Mouse (Mus musculus): ENCODE measurements around the gene Saxo1. TPM values are rescaled to one million over a fixed set of nuclear protein-coding genes. Genes with fewer than 3 reads are reported as not detected.

The Saxo1 gene
- total RNA-seq, 2 experiments from 2014 or later: not detected

GRCm38 (mm10) chr4:86527162-86528136 is 30.7 kb downstream of the Saxo1 start:
- no peak for DNase-seq

DNA sequence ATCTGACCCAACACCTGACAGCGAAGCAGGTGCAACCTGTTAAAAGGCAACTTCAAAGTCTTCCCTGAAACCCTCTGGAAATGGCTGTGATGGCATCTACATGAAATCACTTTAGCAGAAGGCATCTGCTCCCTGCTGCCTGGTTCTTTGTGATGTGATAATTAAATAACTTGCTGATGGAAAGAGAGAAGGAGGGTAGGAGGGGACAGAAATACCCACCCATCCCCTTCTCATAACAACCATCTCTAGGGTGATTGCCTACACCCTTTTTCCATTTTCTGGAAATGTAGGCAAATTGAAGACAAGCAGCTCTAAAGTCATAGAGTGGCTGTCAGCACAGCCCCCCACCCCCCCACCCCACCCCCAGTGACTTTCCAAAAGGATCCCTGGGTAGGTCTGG is 33.6 kb downstream of the Saxo1 start:
- DNase-seq: no peak

GRCm38 (mm10) chr4:86523771-86524170 is 34.4 kb downstream of the Saxo1 start:
- DNase-seq: no peak

DNA sequence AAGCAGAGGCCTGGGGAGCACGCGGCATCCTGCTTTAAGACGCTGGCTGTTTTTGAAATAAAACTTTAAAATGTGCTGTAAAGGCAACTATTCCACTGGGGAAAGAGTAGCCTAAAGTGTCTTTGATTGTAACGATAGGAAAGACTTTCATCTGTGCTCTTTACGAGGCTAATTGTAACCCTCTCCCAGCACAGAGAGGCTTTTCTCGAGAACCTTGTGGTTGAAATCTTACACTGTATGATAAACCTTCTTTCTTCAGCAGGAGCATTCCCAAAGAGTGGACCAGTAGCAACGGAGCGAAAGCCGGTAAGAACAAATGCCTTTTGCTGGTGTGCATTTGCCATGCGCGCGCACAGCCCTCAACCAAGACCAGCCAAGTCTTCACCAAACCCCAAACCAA is 37.4 kb downstream of the Saxo1 start:
- DNase-seq: no peak

DNA sequence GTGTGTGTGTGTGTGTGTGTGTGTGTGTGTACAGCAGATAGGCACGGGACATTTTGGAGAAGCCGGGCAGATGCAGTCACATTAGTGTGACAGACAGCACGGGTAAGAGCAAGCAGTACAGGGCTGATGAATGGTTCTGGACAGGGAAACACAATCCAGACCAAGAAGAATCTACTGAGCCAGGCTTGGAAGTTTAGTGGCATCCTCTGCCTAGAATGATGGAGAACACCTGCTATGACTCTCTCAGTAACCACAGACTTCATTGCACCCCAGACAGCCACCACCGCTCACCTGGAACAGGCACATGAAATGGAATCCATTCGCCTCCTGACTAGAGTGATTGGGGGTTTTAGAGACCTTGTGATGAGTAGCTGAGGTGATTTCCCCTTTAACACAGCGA is 38.2 kb downstream of the Saxo1 start:
- no peak for DNase-seq

- DNase-seq: peak; percentile 31
Measured at GRCm38 (mm10) chr4:86504656-86505055, 53.5 kb downstream of the Saxo1 start.

GRCm38 (mm10) chr4:86499561-86499960 is 58.6 kb downstream of the Saxo1 start:
- no peak for DNase-seq

GRCm38 (mm10) chr4:86498754-86499153 is 59.4 kb downstream of the Saxo1 start:
- peak; percentile 47 for DNase-seq

DNA sequence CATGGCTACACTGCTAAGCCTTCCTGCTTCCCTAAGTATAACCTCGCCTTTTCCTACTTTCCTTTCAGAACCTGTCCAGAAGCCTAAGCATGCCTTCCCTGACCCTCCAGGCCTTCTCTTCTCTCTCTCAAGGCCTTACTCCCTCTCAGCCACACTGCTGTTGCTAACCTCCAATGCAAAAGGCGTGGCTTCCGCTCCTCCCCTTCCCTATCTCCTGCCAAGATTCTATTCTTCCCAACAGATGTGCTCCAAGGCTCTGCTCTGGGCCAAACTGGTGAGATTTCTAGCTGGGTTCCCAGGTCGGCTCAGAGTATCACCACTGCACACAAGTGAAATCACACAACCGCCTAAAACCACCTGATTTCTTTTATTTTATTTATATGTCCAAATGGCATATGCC is 69.0 kb downstream of the Saxo1 start:
- DNase-seq: peak; percentile 30

- no peak for DNase-seq
Measured at GRCm38 (mm10) chr4:86486901-86487300, 71.2 kb downstream of the Saxo1 start.

DNA sequence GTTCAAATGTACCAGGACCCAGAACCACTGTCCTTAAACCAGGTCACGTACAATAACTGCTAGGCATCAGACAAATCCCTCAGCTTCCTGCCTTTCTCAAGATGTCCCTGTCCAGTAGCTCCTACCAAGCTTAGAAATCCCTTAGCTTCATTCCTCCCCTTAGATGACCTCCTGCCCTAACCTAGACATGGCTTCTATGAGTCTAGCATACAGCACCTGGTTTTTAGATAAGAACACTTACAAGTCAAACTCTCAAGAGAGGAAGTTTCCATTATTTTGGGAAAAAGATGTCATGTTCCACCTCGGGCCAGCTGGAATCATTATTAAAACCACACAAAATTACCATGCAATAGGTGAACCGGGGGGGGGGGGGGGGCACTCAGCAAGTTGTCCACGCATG is 71.6 kb downstream of the Saxo1 start:
- no peak for DNase-seq

GRCm38 (mm10) chr4:86485052-86485451 is 73.1 kb downstream of the Saxo1 start:
- no peak for DNase-seq

- no peak for DNase-seq
Measured at GRCm38 (mm10) chr4:86483686-86484085, 74.4 kb downstream of the Saxo1 start.

DNA sequence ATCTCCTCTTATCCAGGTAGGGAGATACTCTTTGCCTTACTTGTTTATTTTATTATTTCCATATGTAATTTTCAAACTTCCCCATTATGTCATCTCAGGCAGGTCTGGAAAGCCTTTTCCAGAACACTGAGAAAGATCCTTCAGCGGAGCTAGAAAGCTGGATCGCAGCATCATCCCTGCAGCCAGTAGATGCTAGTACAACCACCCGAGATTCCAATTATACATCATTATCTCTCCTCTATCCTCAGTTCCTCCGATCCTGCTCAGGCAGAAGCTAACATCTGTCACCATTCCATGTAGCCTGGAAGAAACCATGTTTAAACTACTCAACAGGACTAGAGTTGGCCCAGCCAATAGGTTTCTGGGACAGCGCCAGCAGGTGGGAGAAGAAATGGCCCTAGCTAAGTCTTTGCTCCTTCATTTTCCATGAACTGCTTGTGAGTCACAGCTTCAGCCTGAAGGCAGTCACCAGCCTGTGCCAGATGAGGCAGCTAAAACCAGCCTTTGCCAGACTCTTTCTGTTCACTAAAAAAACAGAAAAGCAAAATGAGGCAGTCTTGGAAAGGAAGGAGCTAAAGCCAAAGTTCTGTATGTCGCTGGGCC is 75.0 kb downstream of the Saxo1 start:
- peak; percentile 23 for DNase-seq

GRCm38 (mm10) chr4:86480891-86481290 is 77.2 kb downstream of the Saxo1 start:
- no peak for DNase-seq

- no peak for DNase-seq
Measured at GRCm38 (mm10) chr4:86464808-86465207, 93.3 kb downstream of the Saxo1 start.

DNA sequence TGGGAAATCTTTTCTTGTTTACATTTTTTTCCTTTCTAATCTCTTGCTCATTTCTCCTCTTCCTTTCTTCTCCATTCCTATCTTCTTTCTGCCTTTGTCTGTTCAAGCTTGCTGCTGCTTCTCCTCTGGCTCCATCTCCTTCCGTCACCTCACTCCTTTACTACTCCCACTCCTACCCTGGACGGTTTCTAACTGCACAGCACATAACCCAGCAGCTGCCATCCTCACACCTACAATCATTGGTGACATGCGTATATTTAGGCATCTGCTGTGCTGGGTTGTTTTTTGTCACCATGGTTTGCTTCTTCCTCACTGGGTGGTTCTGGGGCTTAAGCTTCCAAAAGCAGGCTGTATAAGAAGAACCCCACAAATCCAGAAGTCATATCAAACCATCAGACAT is 107.7 kb downstream of the Saxo1 start:
- no peak for DNase-seq

DNA sequence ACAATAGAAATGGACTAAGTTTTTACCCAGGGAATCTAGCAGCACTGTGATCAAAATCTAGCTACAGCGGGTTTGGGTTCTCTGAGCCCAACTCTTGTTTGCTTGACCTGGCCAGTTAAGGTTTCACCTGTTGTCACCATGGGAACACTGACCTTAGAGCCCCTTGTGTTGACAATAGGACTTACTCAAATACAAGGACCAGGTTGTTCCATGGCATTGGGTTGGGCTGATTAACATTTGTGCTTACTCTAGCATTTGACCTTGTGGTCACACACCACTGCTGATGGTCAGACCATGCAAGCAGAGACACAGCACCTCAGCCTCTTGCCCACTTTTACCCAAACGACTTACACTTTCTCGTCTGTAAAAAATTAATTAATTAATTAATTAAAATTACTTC is 121.8 kb downstream of the Saxo1 start:
- no peak for DNase-seq

GRCm38 (mm10) chr4:86435631-86436030 is 122.5 kb downstream of the Saxo1 start:
- DNase-seq: no peak

GRCm38 (mm10) chr4:86428091-86428745 is 129.9 kb downstream of the Saxo1 start:
- DNase-seq: no peak

- DNase-seq: no peak
Measured at GRCm38 (mm10) chr4:86427312-86427711, 130.8 kb downstream of the Saxo1 start.

DNA sequence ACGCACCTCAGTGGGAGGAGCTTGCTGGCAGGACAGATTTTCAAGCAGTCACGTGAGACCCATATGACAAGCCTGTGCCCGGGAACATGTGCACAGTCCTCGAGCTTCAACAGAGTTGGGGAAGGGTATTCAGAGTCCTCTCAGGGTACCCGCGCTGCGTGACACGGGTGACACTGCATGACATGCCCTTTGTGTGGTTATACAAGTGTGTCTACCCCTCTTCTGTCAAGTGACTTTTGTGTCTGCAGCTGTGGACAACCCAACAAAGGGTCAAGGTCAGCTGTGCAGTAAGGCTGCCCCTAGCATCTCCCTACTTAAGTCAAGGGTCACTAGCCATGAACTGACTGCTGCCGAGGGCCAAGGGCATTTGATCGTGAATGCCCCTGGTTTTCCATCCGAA is 131.6 kb downstream of the Saxo1 start:
- DNase-seq: no peak

DNA sequence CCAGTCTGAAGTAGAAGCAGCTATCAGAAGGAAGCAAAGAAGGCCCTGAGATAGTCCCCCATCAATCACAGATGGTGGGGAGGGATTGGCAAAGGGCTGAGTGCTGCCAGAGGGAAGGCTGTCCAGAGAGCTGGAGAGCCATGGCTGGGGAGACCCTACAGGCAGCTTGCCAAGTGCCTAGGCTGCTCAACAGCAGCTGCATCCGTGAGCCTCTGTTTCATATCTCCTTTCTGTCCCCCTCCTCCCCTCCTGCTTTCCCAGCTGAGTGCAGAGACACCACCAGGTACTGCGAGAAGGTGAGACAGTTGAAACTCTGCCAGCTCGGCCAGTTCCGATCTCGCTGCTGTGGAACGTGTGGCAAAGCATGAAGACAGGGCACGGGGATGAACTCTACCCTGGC is 132.5 kb downstream of the Saxo1 start:
- no peak for DNase-seq

Measured in gastrocnemius, postnatal 25 days (tissue).